Mouse (Mus musculus) heart, postnatal 0 days (tissue): ENCODE results near the gene Rab33b.

Experiments used
- CTCF ChIP-seq: IDR thresholded peaks from 2 replicates; pipeline ENCODE4 v1.5.1; 2016; ENCODE audit warnings: antibody characterized with exemption, control low read depth, low read depth
- EP300 ChIP-seq: IDR thresholded peaks from 2 replicates; pipeline ENCODE4 v1.6.1; 2016; ENCODE audit warnings: antibody characterized with exemption, low read depth

DNA sequence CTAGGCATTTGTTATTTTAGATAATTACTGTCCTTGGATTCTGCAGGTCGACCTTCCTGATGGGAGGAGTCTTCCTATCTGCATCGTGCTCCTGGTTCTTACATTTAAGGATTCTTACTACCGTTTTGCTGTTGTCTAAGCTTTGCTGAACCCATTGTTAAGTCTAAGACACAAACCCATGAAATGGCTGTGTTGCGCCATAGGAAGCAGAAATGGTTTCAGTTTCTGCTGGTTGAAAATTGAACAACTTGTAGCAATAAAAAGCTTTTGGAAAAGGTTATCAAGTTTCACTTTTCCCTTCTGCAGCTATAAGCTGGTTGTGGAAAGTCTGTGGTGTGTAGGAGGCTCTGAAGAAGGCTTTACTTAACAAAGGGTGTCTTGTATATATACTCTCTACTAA is 8.0 kb upstream of the Rab33b start:
- TF ChIP-seq CTCF (no peak), EP300 (no peak)
